Mouse (Mus musculus): ENCODE measurements around the gene D630036H23Rik. TPM values are rescaled to one million over a fixed set of nuclear protein-coding genes. Genes with fewer than 3 reads are reported as not detected.

D630036H23Rik gene
- polyA plus RNA-seq (2014; fragmentation: Illumina TruSeq; extraction: RNeasy Lipid Tissue Mini Kit (QIAGEN cat#74804); ENCODE audit: low read depth, low replicate concordance), result not detected

DNA sequence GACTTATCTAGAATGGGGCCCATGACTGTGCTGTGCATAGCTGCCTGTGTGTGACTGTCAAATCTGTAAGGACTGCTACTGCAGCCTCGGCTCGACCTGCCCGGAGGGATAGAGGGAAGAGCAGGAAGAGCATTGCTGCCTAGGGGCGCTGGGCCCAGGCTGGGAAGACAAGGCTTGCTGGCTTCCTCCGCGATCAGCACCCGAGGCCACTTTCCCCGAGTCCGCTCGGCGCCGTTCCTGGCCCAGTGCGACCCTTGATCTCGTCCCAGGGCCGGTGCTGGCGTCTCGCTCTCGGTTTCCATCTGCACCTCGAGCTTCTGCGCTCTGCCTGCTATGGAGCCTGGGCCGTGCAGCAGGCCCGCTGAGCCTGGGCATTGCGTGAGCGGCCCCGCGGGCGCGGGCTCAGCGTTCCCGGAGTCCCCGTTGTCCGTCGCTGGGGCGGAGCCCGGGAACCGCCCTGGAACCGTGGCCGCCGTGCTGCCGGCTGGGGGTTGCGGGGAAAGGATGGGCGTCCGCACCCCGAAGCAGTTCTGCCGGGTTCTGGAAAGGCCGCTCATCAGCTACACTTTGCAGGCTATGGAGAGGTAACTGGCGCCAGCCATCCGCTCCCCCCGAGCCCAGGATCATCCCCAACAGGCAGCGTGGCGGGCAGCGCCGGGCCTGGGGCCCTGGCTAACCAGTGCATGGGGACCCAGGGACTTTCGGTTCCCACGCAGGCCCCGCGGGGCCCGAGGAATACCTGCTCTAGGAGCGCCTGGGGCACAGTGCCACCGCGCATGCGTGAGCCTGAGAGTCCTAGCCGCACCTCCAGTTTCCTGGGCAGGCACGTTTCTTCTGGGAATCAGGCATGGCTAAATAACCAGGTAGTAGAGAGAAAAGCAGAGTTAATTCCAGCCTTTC lies at the start of gene D630036H23Rik, which contains the start of gene Ispd:
Gene D630036H23Rik, minus strand, starts transcription at position 741 of the 900 bp plus-strand sequence.
Gene Ispd, plus strand, starts transcription at position 10 of the 900 bp plus-strand sequence.

Other genes starting within 250 kb of the D630036H23Rik start
- 14.2 TPM for gene Ankmy2, start 225.1 kb downstream of the D630036H23Rik start, polyA plus RNA-seq (2014; fragmentation: Illumina TruSeq; extraction: RNeasy Lipid Tissue Mini Kit (QIAGEN cat#74804); ENCODE audit: low read depth, low replicate concordance)
- gene Bzw2, start 224.1 kb downstream of the D630036H23Rik start, polyA plus RNA-seq (2014; fragmentation: Illumina TruSeq; extraction: RNeasy Lipid Tissue Mini Kit (QIAGEN cat#74804); ENCODE audit: low read depth, low replicate concordance), result 183 TPM
- gene Lrrc72, start 128.8 kb downstream of the D630036H23Rik start, polyA plus RNA-seq (2014; fragmentation: Illumina TruSeq; extraction: RNeasy Lipid Tissue Mini Kit (QIAGEN cat#74804); ENCODE audit: low read depth, low replicate concordance), result not detected
- gene Sostdc1, start 68.0 kb downstream of the D630036H23Rik start, polyA plus RNA-seq (2014; fragmentation: Illumina TruSeq; extraction: RNeasy Lipid Tissue Mini Kit (QIAGEN cat#74804); ENCODE audit: low read depth, low replicate concordance), result not detected
- 7.6 TPM for gene Ispd, start 731 bp downstream of the D630036H23Rik start, polyA plus RNA-seq (2014; fragmentation: Illumina TruSeq; extraction: RNeasy Lipid Tissue Mini Kit (QIAGEN cat#74804); ENCODE audit: low read depth, low replicate concordance)